Comparison of ENCODE assay signal across 8 mouse cellular contexts in the genomic region with DNA sequence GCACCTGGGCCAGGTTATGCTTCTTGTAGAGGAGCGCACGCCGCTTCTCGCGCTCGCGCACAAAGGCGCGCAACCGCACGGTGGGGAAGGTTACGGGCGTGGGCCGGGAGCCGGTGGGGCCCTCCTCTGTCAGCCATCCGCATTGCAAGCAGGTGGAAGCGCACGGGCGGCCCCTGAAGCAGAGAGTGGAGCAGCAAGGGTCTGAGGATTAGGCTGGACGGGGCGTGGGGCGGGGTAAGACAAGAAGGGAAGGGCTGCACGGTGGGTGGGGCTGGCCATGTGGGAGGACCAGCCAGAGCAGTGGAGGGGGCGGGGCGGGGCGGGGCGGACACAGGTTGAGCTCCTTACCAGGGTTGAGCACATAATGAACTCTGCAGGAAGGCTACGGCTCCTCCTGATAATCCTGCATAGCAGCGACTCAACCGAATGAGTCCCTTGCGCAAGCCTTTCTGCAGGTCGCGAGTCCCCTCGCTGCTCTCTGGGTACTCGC. TPM values are rescaled to one million over a fixed set of nuclear protein-coding genes. Genes with fewer than 3 reads are reported as not detected.
DNase-seq lines count a peak whose midpoint lies in the region; ATAC-seq and TF ChIP-seq lines count a peak whose summit lies in the region.

No protein-coding gene starts in this region.

- TF ChIP-seq CTCF in midbrain, postnatal 0 days (IDR thresholded peaks at IDR 0.05) = peak; percentile 44
- TF ChIP-seq CTCF in thymus, adult 2 months (IDR thresholded peaks at IDR 0.05; ENCODE audit: borderline replicate concordance, control insufficient read depth, extremely low read depth, insufficient read depth, low read length, poor library complexity) = 0 out of 2 replicates have a peak, but pooled peaks have one; percentile 48

- peak; percentile 64; the same call in 1 of the 2 replicates for ATAC-seq in embryonic facial prominence, embryonic 12.5 days (ENCODE audit: insufficient number of reproducible peaks, insufficient read depth, low FRiP score, low TSS enrichment)
- peak; percentile 79 for ATAC-seq in hindbrain, embryonic 16.5 days
- peak; percentile 84 for ATAC-seq in liver, embryonic 11.5 days (replicated peaks; ENCODE audit: low FRiP score)
- peak; percentile 45; the same call in 1 of the 2 replicates for ATAC-seq in midbrain, postnatal 0 days (ENCODE audit: low FRiP score)

- no peaks in the 10 kb centered on the region for H3K9me3 ChIP-seq in embryonic facial prominence, embryonic 12.5 days
- H3K9me3 ChIP-seq in hindbrain, embryonic 16.5 days (ENCODE audit: control insufficient read depth, low read length) = no peaks in the 10 kb centered on the region
- no peaks in the 10 kb centered on the region for H3K9me3 ChIP-seq in liver, embryonic 11.5 days (ENCODE audit: control insufficient read depth, low read length)
- no peaks in the 10 kb centered on the region for H3K9me3 ChIP-seq in midbrain, postnatal 0 days (ENCODE audit: low read length)

- peaks cover 10% of the 10 kb centered on the region; the same call in 1 of the 2 replicates for H3K4me1 ChIP-seq in embryonic facial prominence, embryonic 12.5 days
- H3K4me1 ChIP-seq in hindbrain, embryonic 16.5 days (ENCODE audit: control insufficient read depth, insufficient read depth, low read depth, low read length) = no peaks in the 10 kb centered on the region
- peaks cover 25% of the 10 kb centered on the region for H3K4me1 ChIP-seq in liver, embryonic 11.5 days (replicated peaks; ENCODE audit: control insufficient read depth, insufficient read depth, low read length)
- 0 out of 2 replicates have a peak, but pooled peaks cover 4% of the 10 kb centered on the region for H3K4me1 ChIP-seq in midbrain, postnatal 0 days (ENCODE audit: insufficient read depth, low read length)
- H3K4me1 ChIP-seq in thymus, adult 2 months (replicated peaks; ENCODE audit: control insufficient read depth, insufficient read depth, low read length) = peaks cover 21% of the 10 kb centered on the region

- H3K36me3 ChIP-seq in embryonic facial prominence, embryonic 12.5 days = peaks cover 18% of the 10 kb centered on the region
- peaks cover 4% of the 10 kb centered on the region for H3K36me3 ChIP-seq in hindbrain, embryonic 16.5 days (ENCODE audit: control insufficient read depth, insufficient read depth, low read length)
- peaks cover 2% of the 10 kb centered on the region for H3K36me3 ChIP-seq in liver, embryonic 11.5 days (ENCODE audit: control insufficient read depth, insufficient read depth, low read length)
- peaks cover 7% of the 10 kb centered on the region for H3K36me3 ChIP-seq in midbrain, postnatal 0 days (ENCODE audit: insufficient read depth, low read length)
- peaks cover 15% of the 10 kb centered on the region for H3K36me3 ChIP-seq in thymus, adult 2 months (ENCODE audit: control insufficient read depth, insufficient read depth, low read length)

- no peak for TF ChIP-seq POLR2A in thymus, adult 2 months (IDR thresholded peaks at IDR 0.05; ENCODE audit: control insufficient read depth, extremely low read depth, insufficient read depth, low read length, poor library complexity)

- under 1% methylated on average over 32 of the region's 35 CpGs for WGBS in embryonic facial prominence, embryonic 12.5 days
- 2% methylated on average over 35 of the region's 35 CpGs for WGBS in hindbrain, embryonic 16.5 days
- WGBS in liver, embryonic 11.5 days = 2% methylated on average over 35 of the region's 35 CpGs
- 1% methylated on average over 32 of the region's 35 CpGs for WGBS in midbrain, postnatal 0 days
- WGBS in thymus, adult 2 months = 7% methylated on average over 31 of the region's 35 CpGs

- peak; percentile 76 for DNase-seq in adrenal gland, adult 2 months
- DNase-seq in adrenal gland, postnatal 4 days (ENCODE audit: low spot score in 2 of 2) = no peak
- DNase-seq in T-cell, adult 2 months (ENCODE audit: low spot score) = peak; percentile 41
- peak; percentile 68 for DNase-seq in liver, embryonic 11.5 days (ENCODE audit: low spot score)
- DNase-seq in midbrain, postnatal 0 days (ENCODE audit: low spot score) = peak; percentile 42
- DNase-seq in thymus, adult 2 months = peak; percentile 65

- H3K4me3 ChIP-seq in embryonic facial prominence, embryonic 12.5 days = peak overlapping the region; percentile 37
- peak overlapping the region; percentile 40 for H3K4me3 ChIP-seq in hindbrain, embryonic 16.5 days (ENCODE audit: low read length)
- H3K4me3 ChIP-seq in liver, embryonic 11.5 days (ENCODE audit: low read depth, low read length) = peak overlapping the region; percentile 47
- H3K4me3 ChIP-seq in midbrain, postnatal 0 days (ENCODE audit: low read depth, low read length) = peak overlapping the region; percentile 39
- H3K4me3 ChIP-seq in thymus, adult 2 months (ENCODE audit: control insufficient read depth, insufficient read depth, low read length) = peak overlapping the region; percentile 15; the same call in 1 of the 2 replicates

- peak overlapping the region; percentile 69 for H3K4me2 ChIP-seq in embryonic facial prominence, embryonic 12.5 days (replicated peaks)
- H3K4me2 ChIP-seq in hindbrain, embryonic 16.5 days (ENCODE audit: low read length) = peak overlapping the region; percentile 65
- peak overlapping the region; percentile 82 for H3K4me2 ChIP-seq in liver, embryonic 11.5 days
- H3K4me2 ChIP-seq in midbrain, postnatal 0 days (ENCODE audit: low read depth, low read length, poor library complexity, severe bottlenecking) = peak overlapping the region; percentile 69

- no peak overlapping the region for H3K27ac ChIP-seq in embryonic facial prominence, embryonic 12.5 days
- H3K27ac ChIP-seq in hindbrain, embryonic 16.5 days (ENCODE audit: low read depth, low read length) = no peak overlapping the region
- no peak overlapping the region for H3K27ac ChIP-seq in liver, embryonic 11.5 days (ENCODE audit: low read depth, low read length)
- no peak overlapping the region for H3K27ac ChIP-seq in midbrain, postnatal 0 days (ENCODE audit: low read depth, low read length)
- H3K27ac ChIP-seq in thymus, adult 2 months (ENCODE audit: control insufficient read depth, insufficient read depth, low read length) = no peak overlapping the region

- 0 out of 2 replicates have a peak overlapping the region, but pooled peaks have one; percentile 47 for H3K9ac ChIP-seq in embryonic facial prominence, embryonic 12.5 days
- H3K9ac ChIP-seq in hindbrain, embryonic 16.5 days (ENCODE audit: low read depth, low read length) = peak overlapping the region; percentile 58
- no peak overlapping the region for H3K9ac ChIP-seq in liver, embryonic 11.5 days (ENCODE audit: low read depth, low read length)
- peak overlapping the region; percentile 54 for H3K9ac ChIP-seq in midbrain, postnatal 0 days (replicated peaks; ENCODE audit: low read length, poor library complexity, severe bottlenecking)

- peaks cover 28% of the 10 kb centered on the region for H3K27me3 ChIP-seq in embryonic facial prominence, embryonic 12.5 days
- no peaks in the 10 kb centered on the region for H3K27me3 ChIP-seq in hindbrain, embryonic 16.5 days (replicated peaks; ENCODE audit: control insufficient read depth, insufficient read depth, low read length)
- peaks cover 13% of the 10 kb centered on the region for H3K27me3 ChIP-seq in liver, embryonic 11.5 days (replicated peaks; ENCODE audit: control insufficient read depth, insufficient read depth, low read length)
- H3K27me3 ChIP-seq in midbrain, postnatal 0 days (ENCODE audit: insufficient read depth, low read length) = 0 out of 2 replicates have a peak, but pooled peaks cover 6% of the 10 kb centered on the region
- no peaks in the 10 kb centered on the region for H3K27me3 ChIP-seq in thymus, adult 2 months (ENCODE audit: control insufficient read depth, insufficient read depth, low read length)

RNA-seq across cellular contexts. Expression of gene Trim11, which starts 16.5 kb away (rescaled TPM):
- total RNA-seq in adrenal gland, adult 2 months (2021) = 10 to 100 TPM; 21.3 to 23.4 TPM
- polyA plus RNA-seq in adrenal gland, adult 2 months (2012; rRNA removed) = 45.2 and 45.7 TPM in 2 replicates
- 10 to 100 TPM; 34.1 to 34.8 TPM for total RNA-seq in adrenal gland, postnatal 4 days (2021)
- polyA plus RNA-seq in embryonic facial prominence, embryonic 12.5 days (2016; fragmentation: Nextera tagmentation; extraction: Ambion mirVana) = 22.7 and 23.3 TPM in 2 replicates
- 20.7 and 21.4 TPM in 2 replicates for polyA plus RNA-seq in hindbrain, embryonic 16.5 days (2015; fragmentation: Nextera tagmentation; extraction: Ambion mirVana)
- polyA plus RNA-seq in liver, embryonic 11.5 days (2014; fragmentation: Nextera tagmentation; extraction: Ambion mirVana) = 17.3 and 17.8 TPM in 2 replicates
- total RNA-seq in midbrain, postnatal 0 days (2014; rRNA removed) = 23.7 and 27.8 TPM in 2 replicates
- polyA plus RNA-seq in midbrain, postnatal 0 days (2015; fragmentation: Nextera tagmentation; extraction: Ambion mirVana) = 15.2 and 16.5 TPM in 2 replicates
- 114 and 119 TPM in 2 replicates for polyA plus RNA-seq in thymus, adult 2 months (2012; rRNA removed)

RNA-seq across cellular contexts. Expression of gene Hist3h2a, which starts 39.9 kb away (rescaled TPM):
- 10 to 100 TPM; 13.5 to 26.3 TPM for total RNA-seq in adrenal gland, adult 2 months (2021)
- polyA plus RNA-seq in adrenal gland, adult 2 months (2012; rRNA removed) = 15.4 and 19.1 TPM in 2 replicates
- 10 to 100 TPM; 47.6 to 64.4 TPM for total RNA-seq in adrenal gland, postnatal 4 days (2021)
- polyA plus RNA-seq in embryonic facial prominence, embryonic 12.5 days (2016; fragmentation: Nextera tagmentation; extraction: Ambion mirVana) = 36.3 and 40.0 TPM in 2 replicates
- 85.3 and 89.6 TPM in 2 replicates for polyA plus RNA-seq in hindbrain, embryonic 16.5 days (2015; fragmentation: Nextera tagmentation; extraction: Ambion mirVana)
- 12.0 and 14.5 TPM in 2 replicates for polyA plus RNA-seq in liver, embryonic 11.5 days (2014; fragmentation: Nextera tagmentation; extraction: Ambion mirVana)
- 163 and 242 TPM in 2 replicates for total RNA-seq in midbrain, postnatal 0 days (2014; rRNA removed)
- polyA plus RNA-seq in midbrain, postnatal 0 days (2015; fragmentation: Nextera tagmentation; extraction: Ambion mirVana) = 42.0 and 46.2 TPM in 2 replicates
- polyA plus RNA-seq in thymus, adult 2 months (2012; rRNA removed) = 45.9 and 51.0 TPM in 2 replicates

RNA-seq across cellular contexts. Expression of gene Trim17, which starts 39.9 kb away (rescaled TPM):
- total RNA-seq in adrenal gland, adult 2 months (2021) = under 1 TPM; 0.17 TPM
- 0.18 and 0.36 TPM in 2 replicates for polyA plus RNA-seq in adrenal gland, adult 2 months (2012; rRNA removed)
- under 1 TPM; 0.08 to 0.36 TPM for total RNA-seq in adrenal gland, postnatal 4 days (2021)
- polyA plus RNA-seq in embryonic facial prominence, embryonic 12.5 days (2016; fragmentation: Nextera tagmentation; extraction: Ambion mirVana) = 0.51 and 0.55 TPM in 2 replicates
- 1.1 and 1.8 TPM in 2 replicates for polyA plus RNA-seq in hindbrain, embryonic 16.5 days (2015; fragmentation: Nextera tagmentation; extraction: Ambion mirVana)
- 0.23 and 0.38 TPM in 2 replicates for polyA plus RNA-seq in liver, embryonic 11.5 days (2014; fragmentation: Nextera tagmentation; extraction: Ambion mirVana)
- total RNA-seq in midbrain, postnatal 0 days (2014; rRNA removed) = 2.2 and 6.2 TPM in 2 replicates
- 0.67 and 0.72 TPM in 2 replicates for polyA plus RNA-seq in midbrain, postnatal 0 days (2015; fragmentation: Nextera tagmentation; extraction: Ambion mirVana)
- 0.31 and 0.47 TPM in 2 replicates for polyA plus RNA-seq in thymus, adult 2 months (2012; rRNA removed)

RNA-seq across cellular contexts. Expression of gene Hist3h2ba, which starts 45.7 kb away (rescaled TPM):
- total RNA-seq in adrenal gland, adult 2 months (2021) = 1 to 10 TPM; 2.5 to 8.2 TPM
- polyA plus RNA-seq in adrenal gland, adult 2 months (2012; rRNA removed) = 5.1 and 9.1 TPM in 2 replicates
- total RNA-seq in adrenal gland, postnatal 4 days (2021) = 10 to 100 TPM; 58.4 to 77.5 TPM
- polyA plus RNA-seq in embryonic facial prominence, embryonic 12.5 days (2016; fragmentation: Nextera tagmentation; extraction: Ambion mirVana) = 52.7 and 70.4 TPM in 2 replicates
- polyA plus RNA-seq in hindbrain, embryonic 16.5 days (2015; fragmentation: Nextera tagmentation; extraction: Ambion mirVana) = 249 and 250 TPM in 2 replicates
- polyA plus RNA-seq in liver, embryonic 11.5 days (2014; fragmentation: Nextera tagmentation; extraction: Ambion mirVana) = 6.3 and 6.9 TPM in 2 replicates
- total RNA-seq in midbrain, postnatal 0 days (2014; rRNA removed) = 552 and 1,117 TPM in 2 replicates
- polyA plus RNA-seq in midbrain, postnatal 0 days (2015; fragmentation: Nextera tagmentation; extraction: Ambion mirVana) = 114 and 126 TPM in 2 replicates
- polyA plus RNA-seq in thymus, adult 2 months (2012; rRNA removed) = 47.2 and 96.5 TPM in 2 replicates

RNA-seq across cellular contexts. Expression of gene Rnf187, which starts 55.7 kb away (rescaled TPM):
- 100 to 1,000 TPM; 143 to 198 TPM for total RNA-seq in adrenal gland, adult 2 months (2021)
- 545 and 648 TPM in 2 replicates for polyA plus RNA-seq in adrenal gland, adult 2 months (2012; rRNA removed)
- 100 to 1,000 TPM; 171 to 181 TPM for total RNA-seq in adrenal gland, postnatal 4 days (2021)
- polyA plus RNA-seq in embryonic facial prominence, embryonic 12.5 days (2016; fragmentation: Nextera tagmentation; extraction: Ambion mirVana) = 366 and 374 TPM in 2 replicates
- 563 and 570 TPM in 2 replicates for polyA plus RNA-seq in hindbrain, embryonic 16.5 days (2015; fragmentation: Nextera tagmentation; extraction: Ambion mirVana)
- 229 and 240 TPM in 2 replicates for polyA plus RNA-seq in liver, embryonic 11.5 days (2014; fragmentation: Nextera tagmentation; extraction: Ambion mirVana)
- 925 and 964 TPM in 2 replicates for total RNA-seq in midbrain, postnatal 0 days (2014; rRNA removed)
- polyA plus RNA-seq in midbrain, postnatal 0 days (2015; fragmentation: Nextera tagmentation; extraction: Ambion mirVana) = 700 and 703 TPM in 2 replicates
- polyA plus RNA-seq in thymus, adult 2 months (2012; rRNA removed) = 335 and 488 TPM in 2 replicates

Comparison
In these comparisons a context has a peak if more than half of its experiments do, and no peak if none do; other contexts are left out.
1. DNase-seq: peak in adrenal gland, adult 2 months (single experiment), T-cell, adult 2 months (single experiment), liver, embryonic 11.5 days (single experiment), midbrain, postnatal 0 days (single experiment) and thymus, adult 2 months (single experiment); none in adrenal gland, postnatal 4 days (0 of 2).
2. Peak in every context shown above with its lines, with median percentiles within 50 percentile points of each other: ATAC-seq, H3K4me2 ChIP-seq and H3K4me3 ChIP-seq.